Mouse (Mus musculus): Measurements from ENCODE around the gene Rcan2.

- TF ChIP-seq POLR2A (IDR thresholded peaks at IDR 0.05; ENCODE audit: extremely low read depth, insufficient read depth, low read length) (no peak), CTCF (IDR thresholded peaks at IDR 0.05; ENCODE audit: low read depth, low read length) (peak; percentile 58)
Observed at GRCm38 (mm10) chr17:43883016-43883415, 81.9 kb downstream of the Rcan2 start.
